Mouse (Mus musculus) liver, postnatal 0 days (tissue): ENCODE data around the gene Cdc42ep2.

Source experiments
- CTCF ChIP-seq: sonication (generic); IDR thresholded peaks from 2 replicates; pipeline ENCODE4 v1.5.1; 2016; ENCODE audit warnings: antibody characterized with exemption, low read depth
- EP300 ChIP-seq: IDR thresholded peaks from 2 replicates; pipeline ENCODE4 v1.6.1; 2016; ENCODE audit warnings: antibody characterized with exemption, low read depth, mild to moderate bottlenecking

DNA sequence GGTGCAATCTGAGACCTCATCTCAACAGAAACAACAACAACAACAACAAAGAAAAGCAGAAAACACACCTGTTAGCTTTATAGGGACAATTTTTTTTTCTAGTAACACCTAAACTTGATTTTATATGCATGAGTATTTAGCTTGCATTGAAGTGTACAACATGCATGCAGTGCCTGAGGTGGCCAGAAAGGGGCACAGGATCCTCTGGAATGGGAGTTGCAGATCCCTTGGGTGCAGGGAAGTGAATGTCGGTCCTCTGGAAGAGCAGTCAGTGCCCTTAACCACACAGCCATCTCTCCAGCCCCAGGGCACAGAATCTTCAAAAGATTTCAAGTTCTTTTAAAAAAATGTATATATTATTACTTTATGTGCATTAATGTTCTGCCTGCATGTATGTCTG, 38.0 kb upstream of the Cdc42ep2 start:
- peak; percentile 38; the same call in 1 of the 2 replicates for TF ChIP-seq CTCF
- no peak for TF ChIP-seq EP300
